Mouse (Mus musculus): ENCODE measurements around the gene Noto.

Gene Noto

DNA sequence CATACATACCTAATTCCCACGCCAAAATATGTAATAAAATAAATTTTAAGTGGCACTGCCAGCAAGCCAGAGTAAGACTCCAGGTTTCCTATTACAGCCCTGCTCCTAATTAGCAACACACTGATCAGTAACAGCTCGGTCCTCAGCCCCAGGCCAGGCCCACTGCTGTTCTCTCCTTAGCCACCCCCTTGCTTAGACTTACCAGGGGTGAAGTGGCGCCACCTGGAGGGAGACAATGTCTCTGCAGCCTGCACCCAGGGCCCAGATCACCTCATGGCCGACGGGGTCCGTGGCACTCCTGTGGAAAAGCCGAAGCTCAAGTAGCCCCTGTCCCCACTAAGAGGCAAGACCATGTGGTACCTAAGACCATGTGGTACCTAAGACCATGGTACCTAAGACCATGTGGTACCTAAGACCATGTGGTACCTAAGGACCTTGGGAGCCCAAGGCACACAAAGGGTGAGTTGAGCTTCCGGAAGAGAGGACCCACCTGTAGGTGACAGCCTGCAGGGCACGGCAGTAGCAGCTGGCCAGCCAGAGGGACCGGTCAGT lies 53.8 kb downstream of the Noto start:
- DNase-seq (ENCODE audit: low spot score) = no peak

DNA sequence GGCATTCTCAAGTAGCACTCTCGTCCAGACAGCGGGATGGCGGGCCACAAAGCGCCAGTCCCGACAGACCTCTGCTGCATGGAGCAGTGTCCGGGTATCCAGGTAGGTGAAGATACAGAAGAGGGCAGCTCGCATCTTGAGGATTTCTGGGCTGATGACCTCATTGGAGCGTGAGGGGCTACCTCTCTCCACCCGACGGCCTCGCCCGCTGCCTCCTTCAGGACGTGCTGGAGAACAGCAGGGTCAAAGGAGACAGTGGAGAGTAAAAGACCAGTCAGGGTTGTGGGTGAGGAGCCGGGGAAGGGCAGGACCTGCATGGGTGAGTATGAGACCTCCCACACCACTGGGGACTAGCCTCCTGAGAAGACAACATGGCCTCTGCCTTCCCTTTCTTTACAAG lies 54.7 kb downstream of the Noto start:
- no peak for DNase-seq (ENCODE audit: low spot score)
